Mouse (Mus musculus): ENCODE data around the gene Mybbp1a.
A peak's percentile ranks its signal among the peaks of the same experiment; 100 is the strongest.

Mybbp1a gene

GRCm38 (mm10) chr11:72478228-72478627, 37.1 kb downstream of the Mybbp1a start:
- no peak for DNase-seq (ENCODE audit: low read depth)

- no peak for DNase-seq (ENCODE audit: low read depth)
Measured at GRCm38 (mm10) chr11:72479499-72479898, 38.3 kb downstream of the Mybbp1a start.

- no peak for DNase-seq (ENCODE audit: low read depth)
Measured at GRCm38 (mm10) chr11:72481313-72481712, 40.2 kb downstream of the Mybbp1a start.

- DNase-seq (ENCODE audit: low read depth) = no peak
Measured at GRCm38 (mm10) chr11:72481952-72482351, 40.8 kb downstream of the Mybbp1a start.

GRCm38 (mm10) chr11:72484549-72484948, 43.4 kb downstream of the Mybbp1a start:
- no peak for DNase-seq (ENCODE audit: low read depth)

- DNase-seq (ENCODE audit: low read depth) = no peak
Measured at GRCm38 (mm10) chr11:72485157-72485556, 44.0 kb downstream of the Mybbp1a start.

- no peak for DNase-seq (ENCODE audit: low read depth)
Measured at GRCm38 (mm10) chr11:72485960-72486359, 44.8 kb downstream of the Mybbp1a start.

- DNase-seq (ENCODE audit: low read depth) = no peak
Measured at GRCm38 (mm10) chr11:72487171-72487570, 46.0 kb downstream of the Mybbp1a start.

- no peak for DNase-seq (ENCODE audit: low read depth)
Measured at GRCm38 (mm10) chr11:72487739-72488138, 46.6 kb downstream of the Mybbp1a start.

- DNase-seq (ENCODE audit: low read depth) = no peak
Measured at GRCm38 (mm10) chr11:72488753-72489271, 47.7 kb downstream of the Mybbp1a start.

GRCm38 (mm10) chr11:72489397-72489796, 48.2 kb downstream of the Mybbp1a start:
- DNase-seq (ENCODE audit: low read depth) = no peak

GRCm38 (mm10) chr11:72489881-72490301, 48.7 kb downstream of the Mybbp1a start, which contains the start of gene Spns2:
Spns2 (minus strand) TSS chr11:72489904.
- peak; percentile 29 for DNase-seq (ENCODE audit: low read depth)

- DNase-seq (ENCODE audit: low read depth) = no peak
Measured at GRCm38 (mm10) chr11:72491130-72491960, 50.2 kb downstream of the Mybbp1a start.

- no peak for DNase-seq (ENCODE audit: low read depth)
Measured at GRCm38 (mm10) chr11:72494046-72494988, 53.2 kb downstream of the Mybbp1a start.

- no peak for DNase-seq (ENCODE audit: low read depth)
Measured at GRCm38 (mm10) chr11:72496066-72496465, 54.9 kb downstream of the Mybbp1a start.

- no peak for DNase-seq (ENCODE audit: low read depth)
Measured at GRCm38 (mm10) chr11:72496775-72497174, 55.6 kb downstream of the Mybbp1a start.

GRCm38 (mm10) chr11:72497367-72497766, 56.2 kb downstream of the Mybbp1a start:
- DNase-seq (ENCODE audit: low read depth) = no peak

GRCm38 (mm10) chr11:72500139-72500538, 59.0 kb downstream of the Mybbp1a start:
- no peak for DNase-seq (ENCODE audit: low read depth)
